Mouse (Mus musculus): ENCODE measurements around the gene Scpep1.
"Not testable (repeated sequence)": the region's sequence is repeated elsewhere in the genome, so short reads cannot be mapped to it uniquely, and the experiment has no call there.

Gene Scpep1

DNA sequence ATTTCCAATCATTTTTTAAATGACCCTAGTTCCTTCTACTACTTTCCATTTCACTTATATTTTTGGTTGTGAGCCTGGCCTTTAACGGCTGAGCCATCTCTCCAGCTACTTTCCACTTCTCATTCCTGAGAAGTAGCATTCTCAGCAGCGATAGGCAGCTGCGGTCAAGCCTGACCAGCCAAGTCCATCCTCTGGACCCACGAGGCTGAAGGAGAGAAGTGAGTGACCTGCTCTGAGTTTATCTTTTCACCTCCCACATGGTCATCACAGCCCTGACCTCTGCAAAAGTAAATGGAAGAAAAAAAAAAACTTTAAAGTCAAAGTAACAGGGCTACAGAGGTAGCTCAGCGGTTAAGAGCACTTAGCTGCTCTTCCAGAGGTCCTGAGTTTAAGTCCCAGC is 28.7 kb downstream of the Scpep1 start:
- DNase-seq (ENCODE audit: low read depth) = no peak

DNA sequence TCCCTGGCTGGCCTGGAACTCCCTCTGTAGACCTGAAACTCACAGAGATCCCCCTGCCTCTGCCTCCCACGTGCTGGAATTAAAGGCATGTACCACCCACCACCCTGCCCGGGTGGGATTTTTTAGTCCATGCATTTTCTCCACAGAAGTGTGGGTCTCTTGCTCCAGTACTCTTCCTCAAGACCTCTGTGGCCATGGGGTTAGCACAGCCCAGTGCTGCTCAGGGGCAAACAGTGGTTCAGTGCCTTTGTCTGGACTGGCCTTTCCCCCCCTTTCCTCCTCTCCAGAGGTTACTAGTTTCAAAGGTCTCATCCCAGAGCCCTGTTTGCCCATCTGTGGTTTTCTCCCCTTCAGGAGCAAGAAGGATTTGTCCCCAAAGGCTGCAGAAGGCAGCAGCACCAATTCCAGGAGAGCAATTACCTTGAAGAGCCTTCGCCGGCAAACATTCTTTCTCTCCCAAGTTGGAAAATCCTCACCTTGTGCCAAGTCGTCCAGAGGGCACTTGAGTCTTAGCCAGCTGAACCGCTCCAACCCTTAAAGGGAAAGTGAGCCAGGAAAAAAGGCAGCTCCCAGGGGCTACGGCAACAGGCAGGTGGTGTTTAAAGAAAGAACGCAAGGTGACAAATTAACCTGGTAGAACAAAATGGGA is 45.8 kb downstream of the Scpep1 start:
- no peak for DNase-seq (ENCODE audit: low read depth)

DNA sequence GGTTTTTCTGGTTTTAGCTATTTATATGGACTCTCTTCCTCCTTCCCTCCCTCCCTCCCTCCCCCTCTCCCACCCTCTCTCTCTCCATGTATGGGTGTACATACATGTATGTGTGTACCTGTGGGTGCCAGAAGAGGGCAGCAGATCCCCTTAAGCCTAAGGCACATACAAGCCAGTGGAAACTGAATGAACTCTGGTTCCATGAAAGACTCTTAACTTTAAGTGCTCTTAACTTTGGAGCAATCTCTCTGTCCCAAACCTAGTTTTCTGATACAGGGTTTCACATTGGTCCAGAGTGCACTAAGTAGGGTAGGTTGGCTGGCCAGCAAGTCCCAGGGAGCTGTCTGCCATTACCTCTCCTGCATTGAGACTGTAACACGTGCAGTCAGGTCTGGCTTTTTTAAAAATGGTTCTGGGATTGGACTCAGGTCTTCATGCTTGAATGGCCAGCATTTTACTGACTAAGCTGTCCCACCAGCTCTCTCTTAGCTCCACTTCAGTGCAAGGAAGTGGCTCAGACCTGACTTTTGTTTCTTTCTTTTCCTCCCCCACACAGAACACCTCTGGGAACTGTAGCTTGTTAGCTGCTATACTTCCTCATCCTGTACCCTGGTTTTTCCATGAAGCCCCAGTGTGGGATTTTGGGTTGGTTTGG is 46.6 kb downstream of the Scpep1 start:
- DNase-seq (ENCODE audit: low read depth) = peak; percentile 84

DNA sequence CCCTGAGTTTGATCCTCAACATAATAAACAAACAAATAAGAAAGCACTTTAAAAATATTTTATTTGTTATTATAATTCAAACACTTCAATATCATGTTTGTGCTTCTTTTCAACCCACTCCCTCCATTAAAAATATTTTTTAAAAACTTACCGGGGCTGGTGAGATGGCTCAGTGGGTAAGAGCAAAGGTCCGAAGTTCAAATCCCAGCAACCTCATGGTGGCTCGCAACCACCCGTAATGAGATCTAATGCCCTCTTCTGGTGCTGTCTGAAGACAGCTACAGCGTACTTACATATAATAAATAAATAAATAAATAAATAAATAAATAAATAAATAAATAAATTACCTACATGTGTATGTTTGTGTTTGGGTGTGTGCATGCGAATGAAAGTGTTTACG is 47.4 kb downstream of the Scpep1 start:
- DNase-seq (ENCODE audit: low read depth) = no peak

DNA sequence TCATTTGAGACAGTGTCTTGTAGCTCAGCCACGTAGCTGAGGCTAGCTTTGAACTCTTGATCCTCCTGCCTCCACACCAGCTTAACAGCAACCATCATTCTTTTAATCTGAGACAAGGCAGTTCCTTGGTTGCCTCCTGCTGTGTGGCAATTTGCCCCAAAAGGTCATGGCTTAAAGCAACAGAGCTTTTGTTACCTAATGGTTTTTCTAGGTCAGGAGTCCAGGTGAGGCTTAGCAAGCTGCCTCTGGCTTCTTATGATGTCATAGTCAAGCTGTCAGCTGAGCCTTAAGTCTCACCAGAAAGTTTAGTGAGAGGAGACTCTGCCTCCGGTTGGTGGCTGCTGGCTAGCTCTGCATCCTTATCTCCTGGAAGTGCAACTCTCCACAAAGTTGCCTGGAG is 49.6 kb downstream of the Scpep1 start:
- DNase-seq (ENCODE audit: low read depth) = no peak

DNA sequence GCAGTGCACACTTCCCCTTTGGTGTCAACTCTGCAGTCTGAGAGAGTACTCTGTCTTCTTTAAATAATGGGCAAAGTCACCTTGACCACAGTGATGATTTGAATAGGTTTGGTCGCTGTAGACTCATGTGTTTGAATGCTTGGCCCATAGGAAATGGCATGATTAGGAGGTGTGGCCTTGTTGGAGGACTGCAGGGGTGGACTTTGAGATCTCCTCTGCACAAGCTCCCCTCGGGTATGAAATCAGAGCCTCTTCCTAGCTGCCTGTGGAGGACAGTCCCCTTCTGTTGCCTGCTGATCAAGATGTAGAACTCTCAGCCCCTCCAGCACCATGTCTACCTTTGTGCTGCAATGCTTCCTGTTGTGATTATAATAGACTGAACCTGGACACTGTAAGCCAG is 51.2 kb downstream of the Scpep1 start:
- DNase-seq (ENCODE audit: low read depth) = no peak

DNA sequence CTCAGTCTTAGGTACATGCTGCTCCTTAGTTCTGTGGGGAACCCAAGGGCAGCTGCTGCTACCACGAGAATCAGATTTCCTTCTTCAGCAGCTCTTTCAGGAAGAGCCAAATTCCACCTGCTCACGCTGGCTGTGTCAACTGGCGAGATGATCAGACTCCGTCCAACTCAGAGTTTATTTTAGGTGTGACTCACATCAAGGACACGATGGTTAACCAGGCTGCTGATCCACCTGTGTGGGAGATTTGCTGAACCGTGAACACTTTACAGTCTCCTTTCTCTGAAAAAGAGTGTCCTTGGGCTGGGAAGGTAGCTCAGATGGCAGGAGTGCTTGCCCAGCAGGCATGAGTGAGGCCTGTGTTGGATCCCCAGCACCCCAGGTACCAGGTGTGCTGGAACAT is 52.5 kb downstream of the Scpep1 start:
- no peak for DNase-seq (ENCODE audit: low read depth)

DNA sequence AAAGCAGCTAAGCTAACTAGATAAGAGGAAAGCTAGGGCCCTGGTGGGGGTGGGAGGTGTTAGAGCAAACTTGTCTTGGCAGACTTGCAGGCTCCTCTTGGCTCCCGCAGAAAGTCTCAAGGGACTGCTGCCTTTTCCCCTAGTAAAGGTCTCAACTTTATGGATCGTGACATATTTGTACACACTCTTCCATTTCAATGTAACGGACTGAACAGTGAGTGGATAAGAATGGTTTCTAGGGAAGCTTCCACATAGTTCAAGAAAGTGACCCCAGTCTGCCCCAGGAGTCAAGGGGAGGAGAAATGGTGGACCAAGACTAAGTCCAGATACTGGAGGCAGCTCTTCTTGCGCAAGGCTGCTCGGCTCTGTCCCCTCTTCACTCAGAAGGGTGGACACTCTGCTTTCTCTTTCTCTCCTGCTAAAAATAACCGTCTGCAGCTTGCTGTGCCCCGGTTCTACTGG is 53.9 kb downstream of the Scpep1 start:
- DNase-seq (ENCODE audit: low read depth) = peak; percentile 21

DNA sequence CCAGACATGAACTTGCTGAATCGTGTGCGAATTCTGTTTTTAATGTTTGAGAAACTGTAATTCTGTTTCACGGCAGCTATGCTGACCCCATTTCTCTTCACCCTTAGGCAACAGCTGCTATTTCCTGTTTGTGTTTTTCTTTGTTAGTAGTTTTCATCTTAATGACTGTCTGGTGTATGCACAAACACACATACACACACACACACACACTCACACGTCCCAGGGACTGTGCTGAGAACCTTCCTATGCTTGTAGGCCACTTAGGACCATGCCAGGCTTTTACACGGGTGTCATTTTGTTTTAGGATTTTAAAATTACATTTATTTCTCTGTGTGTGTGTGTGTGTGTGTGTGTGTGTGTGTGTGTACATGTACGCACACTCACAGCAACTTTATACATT is 55.7 kb downstream of the Scpep1 start:
- no peak for DNase-seq (ENCODE audit: low read depth)

DNA sequence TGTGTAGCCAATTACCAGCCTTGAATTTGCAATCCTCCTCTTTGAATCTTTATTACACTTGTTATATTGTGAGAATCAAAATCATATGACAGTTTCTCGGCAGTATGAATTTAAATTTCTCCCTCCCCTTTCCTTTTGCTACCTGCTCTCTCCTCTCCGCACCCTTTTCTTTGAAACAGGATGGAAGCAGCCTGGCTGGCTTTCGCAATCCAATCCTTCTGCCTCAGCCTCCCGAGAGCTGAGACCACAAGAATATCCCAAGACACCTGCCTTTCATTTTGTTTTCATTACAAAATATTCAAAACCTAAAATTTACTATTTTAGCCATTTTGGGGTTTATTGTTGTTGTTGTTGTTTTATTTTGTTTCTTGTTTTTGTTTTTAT is 56.9 kb downstream of the Scpep1 start:
- DNase-seq (ENCODE audit: low read depth) = peak; percentile 29

DNA sequence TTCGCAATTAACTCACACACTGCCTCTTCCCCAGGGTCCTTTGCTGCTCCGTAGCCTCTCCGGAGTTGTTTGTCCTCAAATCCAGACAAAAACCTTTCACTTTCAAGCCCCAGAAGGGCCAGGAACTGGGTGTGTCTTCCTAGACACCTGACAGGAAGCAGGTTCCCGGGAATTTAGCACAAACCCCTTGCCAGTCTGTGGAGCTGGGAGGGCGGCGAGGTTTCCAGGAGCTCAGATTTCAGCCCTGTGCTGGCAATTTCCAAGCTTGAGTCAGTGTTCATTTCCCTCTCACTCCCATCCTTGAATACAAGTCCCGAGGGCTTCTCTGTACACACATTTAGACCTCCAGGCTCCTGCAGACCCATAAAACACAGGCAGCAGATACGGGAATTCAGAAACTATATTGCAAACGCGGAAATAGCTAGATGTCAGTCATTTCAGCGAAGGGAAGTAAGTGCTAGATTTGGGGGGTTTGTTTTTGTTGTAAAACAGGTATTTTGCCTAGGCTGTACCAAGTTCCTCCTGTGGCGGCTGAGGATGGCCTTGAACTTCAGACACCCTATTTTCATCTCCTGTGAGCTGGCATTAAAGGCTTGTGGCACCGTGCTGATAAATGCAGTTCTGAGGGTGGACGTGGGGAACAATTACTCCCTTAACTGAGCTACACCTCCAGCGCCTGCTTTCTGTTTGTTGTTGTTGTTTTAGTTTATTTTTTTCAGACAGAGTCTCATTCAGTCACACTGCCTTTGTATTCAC is 57.5 kb downstream of the Scpep1 start:
- DNase-seq (ENCODE audit: low read depth) = peak; percentile 39

DNA sequence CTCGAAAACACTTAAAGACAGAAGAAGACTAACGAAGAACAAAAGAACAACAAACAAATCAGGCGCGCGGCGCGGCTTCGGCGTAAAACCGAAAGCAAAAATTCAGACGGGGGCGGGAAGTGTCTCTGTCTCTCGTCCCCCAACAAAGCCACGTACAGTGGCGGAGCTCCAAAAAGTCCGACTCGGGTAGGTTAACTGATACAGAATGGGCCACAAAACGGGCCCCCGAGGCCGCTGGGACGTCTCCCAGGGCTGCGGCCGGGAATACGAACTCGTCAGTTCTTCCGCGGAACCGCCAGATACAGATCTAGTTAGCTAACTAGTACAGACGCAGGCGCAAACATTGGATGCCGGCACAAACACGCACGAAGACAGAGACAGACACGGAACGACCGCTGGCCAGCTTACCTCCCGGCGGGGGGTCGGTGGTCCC is 59.4 kb downstream of the Scpep1 start:
- DNase-seq (ENCODE audit: low read depth) = not testable (repeated sequence)

DNA sequence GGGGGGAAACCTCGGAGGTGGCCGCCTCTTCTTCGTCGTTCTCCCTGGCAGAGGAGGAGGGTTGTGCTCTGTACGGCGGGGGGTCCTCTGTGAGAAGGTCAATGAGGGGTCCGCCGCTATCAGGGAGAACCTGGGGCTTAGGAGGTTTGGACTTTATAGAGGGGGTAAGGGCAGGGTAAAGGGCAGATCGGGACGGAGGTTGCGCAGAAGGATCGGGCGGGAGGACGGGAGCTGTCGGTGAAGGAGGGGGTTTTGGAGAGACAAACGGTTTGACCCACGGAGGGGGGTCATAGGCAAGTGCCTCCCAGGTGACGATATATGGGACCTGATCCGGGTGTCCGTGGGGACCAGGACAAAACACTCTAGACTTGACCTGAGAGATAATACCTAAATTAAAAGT is 60.0 kb downstream of the Scpep1 start:
- not testable (repeated sequence) for DNase-seq (ENCODE audit: low read depth)

DNA sequence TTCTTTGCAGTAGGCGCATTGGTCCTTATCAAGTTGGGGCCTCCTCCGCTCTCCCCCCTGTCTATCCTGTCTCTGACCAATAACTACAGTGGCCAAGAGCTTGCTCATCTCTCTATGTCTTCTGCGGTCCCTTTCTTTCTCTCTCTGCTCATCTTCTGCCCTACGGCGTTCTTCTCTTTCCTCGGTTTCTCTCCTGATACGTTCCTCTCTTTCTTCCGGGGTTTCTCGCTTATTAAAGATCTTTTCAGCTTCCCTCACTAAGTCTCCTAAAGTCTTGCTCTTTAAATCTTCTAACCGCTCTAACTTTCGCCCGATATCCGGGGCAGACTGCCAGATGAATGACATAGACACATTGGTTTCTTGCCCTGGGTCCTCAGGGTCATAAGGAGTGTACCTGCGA is 61.0 kb downstream of the Scpep1 start:
- not testable (repeated sequence) for DNase-seq (ENCODE audit: low read depth)

DNA sequence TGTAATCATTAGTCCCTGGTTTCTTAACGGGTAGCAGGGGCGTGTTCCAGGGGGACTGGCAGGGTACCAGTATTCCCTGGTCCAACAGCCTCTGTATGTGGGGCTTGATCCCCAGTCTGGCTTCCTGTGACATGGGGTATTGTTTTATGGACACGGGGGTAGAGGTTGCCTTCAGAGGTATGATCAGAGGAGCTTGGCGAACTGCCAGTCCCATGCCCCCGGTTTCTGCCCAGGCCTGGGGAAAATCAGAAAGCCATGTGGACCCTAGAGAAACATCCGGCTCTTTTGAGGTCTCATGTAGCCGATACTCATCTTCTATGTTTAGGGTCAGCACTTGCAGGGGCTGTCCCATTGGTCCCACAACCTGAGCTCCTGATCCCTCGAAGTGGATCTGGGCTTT is 61.8 kb downstream of the Scpep1 start:
- not testable (repeated sequence) for DNase-seq (ENCODE audit: low read depth)

DNA sequence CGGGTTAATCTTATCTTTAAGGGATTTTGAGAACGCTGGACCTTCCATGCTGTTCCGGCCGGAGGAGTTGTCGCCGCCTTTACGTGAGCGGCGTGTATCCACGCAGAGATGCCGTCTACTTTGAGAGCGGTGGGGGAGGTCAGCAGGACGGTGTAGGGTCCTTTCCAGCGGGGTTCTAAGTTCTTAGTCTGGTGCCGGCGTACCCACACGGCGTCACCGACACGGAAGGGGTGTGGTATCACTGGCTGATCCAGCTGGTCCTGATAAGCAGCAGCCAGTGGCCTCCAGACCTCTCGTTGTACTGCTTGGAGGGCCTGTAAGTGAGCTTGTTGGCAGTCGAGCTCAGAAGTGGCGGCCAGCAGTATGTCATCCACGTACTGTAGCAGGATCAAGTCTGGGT is 62.5 kb downstream of the Scpep1 start:
- not testable (repeated sequence) for DNase-seq (ENCODE audit: low read depth)

DNA sequence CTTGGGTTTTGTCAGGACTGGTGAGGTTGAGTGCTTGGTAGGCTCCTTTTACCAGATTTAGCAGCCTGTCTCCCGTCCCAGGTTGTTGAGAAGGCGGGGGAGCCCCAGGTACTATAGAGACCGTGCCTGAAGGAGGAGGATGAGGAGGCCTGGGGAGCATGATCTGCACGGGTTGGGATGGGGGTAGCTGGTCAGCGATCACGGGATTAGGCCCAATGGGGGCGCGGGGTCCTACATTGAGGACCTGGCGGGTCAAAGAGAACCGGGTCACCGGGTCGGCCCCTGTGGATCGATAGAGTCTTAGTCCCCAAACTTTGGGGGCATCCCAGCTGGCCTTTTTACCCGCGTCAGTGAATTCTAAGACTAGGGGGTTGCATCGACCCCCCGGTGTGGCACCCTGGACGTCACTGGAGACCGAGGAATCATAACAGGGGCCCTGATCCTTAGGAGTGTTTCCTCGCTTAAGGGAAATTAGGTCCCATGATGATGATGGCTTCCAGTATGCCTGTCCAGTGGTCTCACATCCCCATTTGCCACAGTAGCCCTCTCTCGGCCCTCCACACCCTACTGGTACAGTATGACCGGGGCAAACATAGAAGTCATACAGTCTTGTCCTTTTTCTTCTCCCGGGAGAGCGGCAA is 63.2 kb downstream of the Scpep1 start:
- not testable (repeated sequence) for DNase-seq (ENCODE audit: low read depth)

DNA sequence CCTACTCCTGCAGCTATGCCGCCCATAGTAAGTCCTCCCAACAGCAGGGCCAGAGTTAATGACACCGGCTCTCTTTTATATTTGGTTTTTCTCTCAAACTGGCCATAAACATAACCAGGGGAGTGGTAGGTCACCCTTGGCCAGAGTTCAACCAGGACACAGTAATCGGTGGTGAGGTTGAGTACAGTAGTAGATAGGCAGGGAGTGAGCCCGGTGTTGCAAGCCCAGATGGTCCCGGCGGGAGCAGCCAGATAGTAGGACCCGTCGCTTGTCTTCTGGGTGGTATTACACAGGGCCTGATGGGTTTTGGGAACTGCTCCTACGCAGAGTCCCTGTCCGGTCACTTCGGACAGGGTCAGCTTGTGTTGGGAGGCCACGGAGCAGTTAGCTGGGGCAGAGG is 63.8 kb downstream of the Scpep1 start:
- DNase-seq (ENCODE audit: low read depth) = not testable (repeated sequence)

DNA sequence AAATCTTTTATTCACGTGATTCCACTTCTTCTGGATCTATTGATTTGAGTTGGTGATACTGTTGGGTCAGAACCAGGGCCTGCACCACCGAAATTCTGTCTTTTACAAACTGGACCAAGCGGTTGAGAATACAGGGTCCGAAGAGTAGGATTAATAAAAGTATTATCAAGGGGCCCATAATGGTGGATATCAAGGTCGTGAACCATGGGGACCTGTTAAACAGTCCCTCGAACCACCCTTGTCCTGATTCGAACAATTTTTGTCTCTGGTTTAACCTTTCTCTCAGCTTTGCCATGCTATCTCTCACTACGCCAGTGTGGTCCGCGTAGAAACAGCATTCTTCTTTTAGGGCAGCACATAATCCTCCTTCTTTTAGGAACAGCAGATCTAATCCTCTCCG is 64.4 kb downstream of the Scpep1 start:
- DNase-seq (ENCODE audit: low read depth) = not testable (repeated sequence)

DNA sequence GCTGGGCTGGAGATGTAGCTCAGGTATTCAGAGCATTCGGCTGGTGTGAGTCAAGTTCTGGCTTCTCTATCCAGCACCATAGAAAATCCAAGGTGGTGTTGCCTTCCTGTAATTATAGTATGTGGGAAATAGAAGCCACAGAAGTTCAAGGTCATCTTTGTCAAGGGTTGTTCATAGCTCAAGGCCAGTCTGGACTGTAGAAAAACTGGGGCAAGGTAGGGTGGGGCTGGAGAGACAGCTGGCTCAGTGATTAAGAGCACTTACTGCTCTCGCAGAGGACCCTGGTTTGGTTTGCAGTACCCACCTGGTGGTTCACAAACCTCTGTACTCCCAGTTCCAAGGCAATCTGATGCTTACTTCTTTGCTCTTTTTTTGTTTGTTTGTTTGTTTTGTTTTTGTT is 66.3 kb downstream of the Scpep1 start:
- DNase-seq (ENCODE audit: low read depth) = peak; percentile 39

DNA sequence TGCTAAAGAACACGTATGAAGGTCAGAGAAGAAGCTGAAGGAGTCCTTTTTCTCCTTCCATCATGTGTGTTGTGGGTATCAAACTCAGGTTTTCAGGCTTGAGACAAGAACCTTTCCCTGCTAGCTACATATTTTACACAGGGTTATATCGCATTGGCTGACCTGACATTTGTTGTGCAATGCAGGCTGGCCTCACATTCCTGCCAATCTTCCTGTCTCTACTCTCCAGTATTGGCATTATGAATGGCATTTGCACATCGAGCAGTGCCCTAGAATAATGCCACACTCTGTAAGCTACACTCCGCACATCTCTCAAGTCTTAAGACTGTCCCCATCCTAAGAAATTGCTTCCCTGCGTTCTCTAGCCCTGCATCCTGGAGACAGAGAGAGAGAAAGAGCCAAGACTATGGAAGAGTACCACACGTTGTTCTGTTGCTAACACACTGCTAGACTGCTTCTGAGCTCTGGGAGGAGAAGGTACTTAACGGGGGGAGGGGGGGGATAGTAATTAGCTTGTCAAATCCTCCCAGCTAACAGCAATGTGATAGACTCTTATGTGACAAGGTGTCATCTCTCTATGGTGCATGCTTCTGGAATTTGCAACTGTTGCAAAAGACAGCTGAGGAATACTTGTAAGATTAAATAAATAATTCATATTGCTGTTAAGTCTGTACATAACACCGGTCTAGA is 70.7 kb downstream of the Scpep1 start:
- no peak for DNase-seq (ENCODE audit: low read depth)

DNA sequence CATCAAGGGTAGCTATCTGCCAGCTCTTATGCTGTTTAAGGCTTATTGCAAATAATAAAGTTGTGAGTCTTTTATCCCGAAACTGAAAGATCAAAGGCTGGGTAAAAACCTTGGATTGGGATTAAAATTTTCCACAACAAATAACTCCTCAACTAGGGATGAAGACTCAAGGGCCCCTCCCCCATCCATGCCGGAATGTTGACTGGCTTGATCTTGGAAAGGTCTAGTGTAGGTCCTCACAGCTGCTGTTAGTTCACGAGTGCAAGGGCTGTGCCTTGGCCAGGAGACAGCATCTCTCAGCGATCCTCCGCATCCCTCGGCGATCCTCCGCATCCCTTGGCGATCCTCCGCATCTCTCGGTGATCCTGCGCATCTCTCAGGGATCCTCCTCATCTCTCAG is 77.3 kb downstream of the Scpep1 start:
- no peak for DNase-seq (ENCODE audit: low read depth)

All from 416B (cell line).